Mouse (Mus musculus) thymus, adult 2 months (tissue): ENCODE data around the gene Mrps7.

Experiments used
- CTCF ChIP-seq: fragments of 200-500 bp; IDR thresholded peaks from 2 replicates; pipeline ENCODE4 v1.5.1; 2012; ENCODE audit warnings: mild to moderate bottlenecking, control low read depth, low read length, moderate library complexity, borderline replicate concordance; ENCODE audit not compliant: control insufficient read depth, poor library complexity, insufficient read depth; ENCODE audit errors: extremely low read depth
- POLR2A ChIP-seq: fragments of 200-500 bp; IDR thresholded peaks from 2 replicates; pipeline ENCODE4 v1.6.1; 2012; ENCODE audit warnings: mild to moderate bottlenecking, low read length, control low read depth, moderate library complexity; ENCODE audit not compliant: control insufficient read depth, poor library complexity, insufficient read depth; ENCODE audit errors: extremely low read depth

DNA sequence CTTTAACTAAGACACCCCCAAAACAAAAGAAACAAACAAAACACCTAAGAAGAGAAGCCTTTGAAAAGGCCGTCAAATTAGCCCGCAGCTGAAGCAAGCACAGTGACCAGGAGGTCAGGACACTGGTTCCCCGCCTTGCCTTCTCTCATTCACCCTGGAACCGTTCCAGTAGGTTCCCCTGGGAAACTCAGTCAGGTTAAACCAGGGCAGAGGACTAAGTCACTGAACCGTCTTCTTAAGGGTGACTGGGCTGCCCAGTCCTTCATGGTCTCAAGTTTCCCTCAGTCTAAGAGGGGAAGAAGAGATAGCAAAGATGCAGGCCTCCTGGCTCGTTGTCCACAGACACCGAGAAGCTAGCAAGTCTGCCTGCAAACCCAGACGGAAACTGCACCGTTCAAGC is 22.2 kb downstream of the Mrps7 start:
- TF ChIP-seq POLR2A (no peak), CTCF (no peak)
